Mouse (Mus musculus) neural tube, embryonic 15.5 days (tissue): ENCODE measurements around the gene Maats1. TPM values are rescaled to one million over a fixed set of nuclear protein-coding genes. Genes with fewer than 3 reads are reported as not detected.

Experiments
- ATAC-seq: fragments of 200-750 bp; cut with Nextera tagmentation; 2 replicates; pipeline ENCODE4 v1.8.0; 2017; ENCODE audit warnings: mild to moderate bottlenecking, moderate TSS enrichment, moderate library complexity; ENCODE audit not compliant: low FRiP score
- H3K27ac ChIP-seq: fragments of 300-500 bp; sonication (generic); replicated peaks from 2 replicates; pipeline ENCODE4 v1.5.1; 2015; ENCODE audit warnings: mild to moderate bottlenecking, inconsistent platforms
- H3K27me3 ChIP-seq: fragments of 300-500 bp; sonication (generic); replicated peaks from 2 replicates; pipeline ENCODE4 v1.6.1; 2015; ENCODE audit warnings: inconsistent platforms
- H3K36me3 ChIP-seq: fragments of 300-500 bp; sonication (generic); 2 replicates; pipeline ENCODE4 v1.6.1; 2015; ENCODE audit warnings: inconsistent platforms
- H3K4me1 ChIP-seq: fragments of 300-500 bp; sonication (generic); 2 replicates; pipeline ENCODE4 v1.6.1; 2015; ENCODE audit warnings: inconsistent platforms
- H3K4me2 ChIP-seq: fragments of 300-500 bp; sonication (generic); 2 replicates; pipeline ENCODE4 v1.6.1; 2015; ENCODE audit warnings: inconsistent platforms, mild to moderate bottlenecking, moderate library complexity
- H3K4me3 ChIP-seq: fragments of 300-500 bp; sonication (generic); replicated peaks from 2 replicates; pipeline ENCODE4 v1.5.1; 2015; ENCODE audit warnings: mild to moderate bottlenecking, inconsistent platforms
- H3K9ac ChIP-seq: fragments of 300-500 bp; sonication (generic); replicated peaks from 2 replicates; pipeline ENCODE4 v1.6.1; 2015; ENCODE audit warnings: mild to moderate bottlenecking, inconsistent platforms
- H3K9me3 ChIP-seq: fragments of 300-500 bp; sonication (generic); replicated peaks from 2 replicates; pipeline ENCODE4 v1.6.1; 2016; ENCODE audit warnings: inconsistent platforms
- WGBS: fragments of 180-500 bp; shearing (Covaris S2); methylation state at CpG from one replicate; pipeline ENCODE4 v1.1.7; 2015; ENCODE audit warnings: mixed read lengths; 5-methylcytosine and 5-hydroxymethylcytosine counted together
- polyA plus RNA-seq: library from polyadenylated mRNA; unstranded; fragments of >200 nt; fragmentation: Nextera tagmentation; extraction: Ambion mirVana; gene quantifications from 2 replicates; pipeline ENCODE4 v1.2.1, GENCODE M21; 2015

The Maats1 gene
- polyA plus RNA-seq, 1 experiment from 2014 or later, result 0.88 TPM

GRCm38 (mm10) chr16:38248331-38248961 is 93.5 kb downstream of the Maats1 start:
- WGBS, result 45% methylated on average over 13 of the region's 13 CpGs
- no peak for ATAC-seq
- peaks cover 9% of the 10 kb centered on the region; the same call in 1 of the 2 replicates for H3K36me3 ChIP-seq
- H3K4me2 ChIP-seq, result no peak overlapping the region
- no peaks in the 10 kb centered on the region for H3K9me3 ChIP-seq
- H3K27ac ChIP-seq, result no peak overlapping the region
- H3K4me1 ChIP-seq, result 0 out of 2 replicates have a peak, but pooled peaks cover 3% of the 10 kb centered on the region
- no peaks in the 10 kb centered on the region for H3K27me3 ChIP-seq
- H3K4me3 ChIP-seq, result no peak overlapping the region
- no peak overlapping the region for H3K9ac ChIP-seq

Other genes with a start within 250 kb of the Maats1 start
- 0.63 TPM in 1 of 2 replicates, not detected in the other for gene Nr1i2, start 47.3 kb downstream of the Maats1 start, polyA plus RNA-seq
- gene Cox17, start 4.8 kb upstream of the Maats1 start, polyA plus RNA-seq, result 95.8 and 101 TPM in 2 replicates
- 0.72 TPM in 1 of 2 replicates, not detected in the other for gene Gm21987, start 4.9 kb upstream of the Maats1 start, polyA plus RNA-seq
- 1.0 and 2.0 TPM in 2 replicates for gene Popdc2, start 20.1 kb upstream of the Maats1 start, polyA plus RNA-seq
- 1.2 and 1.4 TPM in 2 replicates for gene Pla1a, start 91.0 kb upstream of the Maats1 start, polyA plus RNA-seq
- gene Adprh, start 110.6 kb upstream of the Maats1 start, polyA plus RNA-seq, result 142 and 153 TPM in 2 replicates
- gene Cd80, start 113.4 kb upstream of the Maats1 start, polyA plus RNA-seq, result 0.37 and 0.44 TPM in 2 replicates
- gene Timmdc1, start 180.5 kb upstream of the Maats1 start, polyA plus RNA-seq, result 33.4 and 34.8 TPM in 2 replicates
- gene Poglut1, start 208.1 kb upstream of the Maats1 start, polyA plus RNA-seq, result 53.2 and 54.3 TPM in 2 replicates
- gene Tmem39a, start 216.6 kb upstream of the Maats1 start, polyA plus RNA-seq, result 38.6 and 50.7 TPM in 2 replicates